Mouse (Mus musculus) forebrain, embryonic 10.5 days (tissue): ENCODE data around the gene Olfr638. TPM values are rescaled to one million over a fixed set of nuclear protein-coding genes. Genes with fewer than 3 reads are reported as not detected.

Experiments
- polyA plus RNA-seq: library from polyadenylated mRNA; unstranded; fragments of >200 nt; fragmentation: Nextera tagmentation; extraction: Ambion mirVana; gene quantifications from 2 replicates; pipeline ENCODE4 v1.2.1, GENCODE M21; 2016

Olfr638 gene
- polyA plus RNA-seq, 1 experiment from 2014 or later: not detected

Other genes with a start within 250 kb of the Olfr638 start
- gene Olfr630, start 241.4 kb upstream of the Olfr638 start, polyA plus RNA-seq: not detected in 2 replicates
- gene Olfr69, start 227.2 kb upstream of the Olfr638 start, polyA plus RNA-seq: not detected in 2 replicates
- gene Olfr68, start 219.0 kb upstream of the Olfr638 start, polyA plus RNA-seq: not detected in 2 replicates
- gene Olfr67, start 206.9 kb upstream of the Olfr638 start, polyA plus RNA-seq: not detected in 2 replicates
- gene Hbb-bt, start 184.8 kb upstream of the Olfr638 start, polyA plus RNA-seq: 183 and 303 TPM in 2 replicates
- gene Hbb-bs, start 170.7 kb upstream of the Olfr638 start, polyA plus RNA-seq: 80.0 and 102 TPM in 2 replicates
- 0.37 and 0.52 TPM in 2 replicates for gene Hbb-bh2, start 158.2 kb upstream of the Olfr638 start, polyA plus RNA-seq
- 4,104 and 5,437 TPM in 2 replicates for gene Hbb-bh1, start 155.6 kb upstream of the Olfr638 start, polyA plus RNA-seq
- gene Hbb-y, start 145.5 kb upstream of the Olfr638 start, polyA plus RNA-seq: 8,184 and 11,241 TPM in 2 replicates
- not detected in 2 replicates for gene Olfr66, start 112.5 kb upstream of the Olfr638 start, polyA plus RNA-seq
- not detected in 2 replicates for gene Olfr64, start 104.3 kb upstream of the Olfr638 start, polyA plus RNA-seq
- gene Olfr65, start 95.3 kb upstream of the Olfr638 start, polyA plus RNA-seq: not detected in 2 replicates
- gene Olfr631, start 69.9 kb upstream of the Olfr638 start, polyA plus RNA-seq: not detected in 2 replicates
- not detected in 2 replicates for gene Olfr632, start 64.4 kb upstream of the Olfr638 start, polyA plus RNA-seq
- gene Olfr633, start 54.3 kb upstream of the Olfr638 start, polyA plus RNA-seq: not detected in 2 replicates
- gene Olfr635, start 27.6 kb upstream of the Olfr638 start, polyA plus RNA-seq: 0.02 TPM in 1 of 2 replicates, not detected in the other
- gene Olfr639, start 18.6 kb downstream of the Olfr638 start, polyA plus RNA-seq: 0.02 TPM in 1 of 2 replicates, not detected in the other
- gene Olfr640, start 26.8 kb downstream of the Olfr638 start, polyA plus RNA-seq: not detected in 2 replicates
- gene Olfr641, start 36.7 kb downstream of the Olfr638 start, polyA plus RNA-seq: not detected in 2 replicates
- gene Olfr642, start 53.9 kb downstream of the Olfr638 start, polyA plus RNA-seq: not detected in 2 replicates
- gene 4930516K23Rik, start 62.7 kb downstream of the Olfr638 start, polyA plus RNA-seq: not detected in 2 replicates
- gene Olfr644, start 73.1 kb downstream of the Olfr638 start, polyA plus RNA-seq: not detected in 2 replicates
- gene Olfr645, start 86.7 kb downstream of the Olfr638 start, polyA plus RNA-seq: not detected in 2 replicates
- not detected in 2 replicates for gene Olfr646, start 106.1 kb downstream of the Olfr638 start, polyA plus RNA-seq
- not detected in 2 replicates for gene Ubqln5, start 131.1 kb downstream of the Olfr638 start, polyA plus RNA-seq
- gene Olfr643, start 138.7 kb downstream of the Olfr638 start, polyA plus RNA-seq: not detected in 2 replicates
- not detected in 2 replicates for gene Ubqln3, start 144.5 kb downstream of the Olfr638 start, polyA plus RNA-seq
- gene Ubqlnl, start 151.8 kb downstream of the Olfr638 start, polyA plus RNA-seq: not detected in 2 replicates
- not detected in 2 replicates for gene Olfm5, start 166.1 kb downstream of the Olfr638 start, polyA plus RNA-seq
- gene Olfr648, start 184.6 kb downstream of the Olfr638 start, polyA plus RNA-seq: 0.23 and 0.29 TPM in 2 replicates
- gene Olfr649, start 197.2 kb downstream of the Olfr638 start, polyA plus RNA-seq: not detected in 2 replicates
- gene Trim6, start 220.0 kb downstream of the Olfr638 start, polyA plus RNA-seq: 5.1 and 5.7 TPM in 2 replicates
- gene Trim34a, start 245.7 kb downstream of the Olfr638 start, polyA plus RNA-seq: 0.34 and 0.48 TPM in 2 replicates